Mouse (Mus musculus): ENCODE data around the gene Snx19. TPM values are rescaled to one million over a fixed set of nuclear protein-coding genes. Genes with fewer than 3 reads are reported as not detected.

The Snx19 gene
- polyA plus RNA-seq, 1 experiment from 2014 or later = 23.7 TPM

DNA sequence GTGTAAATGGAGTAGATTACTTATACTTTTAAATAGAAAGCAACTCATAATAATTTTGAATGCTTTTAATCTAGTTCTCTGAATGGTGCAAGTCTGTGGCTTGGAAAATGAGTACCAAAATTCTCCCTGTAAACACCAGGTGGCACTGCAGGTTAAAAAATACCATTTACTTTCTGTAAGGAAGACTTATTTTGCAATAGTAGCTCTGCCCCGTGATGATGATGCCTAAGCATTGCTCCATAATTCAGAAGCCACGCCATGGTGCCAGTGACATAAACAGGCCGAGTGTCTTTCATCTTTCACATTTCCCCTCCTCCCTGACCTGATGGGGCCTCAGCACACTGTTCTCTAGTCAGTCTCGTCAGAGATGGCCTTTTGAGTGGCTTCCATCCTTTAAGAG is 21.6 kb downstream of the Snx19 start:
- Histone ChIP-seq H3K4me1 (replicated peaks) (peaks cover 11% of the 10 kb centered on the region), H3K9me3 (no peaks in the 10 kb centered on the region), H3K27me3 (ENCODE audit: insufficient read depth, poor library complexity, severe bottlenecking) (no peaks in the 10 kb centered on the region), H3K36me3 (peaks cover 78% of the 10 kb centered on the region), H3K4me3 (no peak overlapping the region), H3K27ac (no peak overlapping the region)
- no peak for DNase-seq (ENCODE audit: low spot score)
- WGBS = 48% methylated on average over 4 of the region's 4 CpGs

- 30% methylated on average over 2 of the region's 2 CpGs for WGBS
- H3K36me3 ChIP-seq = peaks cover 68% of the 10 kb centered on the region
- no peaks in the 10 kb centered on the region for H3K27me3 ChIP-seq (ENCODE audit: insufficient read depth, poor library complexity, severe bottlenecking)
- H3K4me1 ChIP-seq (replicated peaks) = peaks cover 11% of the 10 kb centered on the region
- no peak overlapping the region for H3K4me3 ChIP-seq
- DNase-seq (ENCODE audit: low spot score) = no peak
- H3K9me3 ChIP-seq = no peaks in the 10 kb centered on the region
- no peak overlapping the region for H3K27ac ChIP-seq
Observed at GRCm38 (mm10) chr9:30449862-30450261, 23.0 kb downstream of the Snx19 start.

DNA sequence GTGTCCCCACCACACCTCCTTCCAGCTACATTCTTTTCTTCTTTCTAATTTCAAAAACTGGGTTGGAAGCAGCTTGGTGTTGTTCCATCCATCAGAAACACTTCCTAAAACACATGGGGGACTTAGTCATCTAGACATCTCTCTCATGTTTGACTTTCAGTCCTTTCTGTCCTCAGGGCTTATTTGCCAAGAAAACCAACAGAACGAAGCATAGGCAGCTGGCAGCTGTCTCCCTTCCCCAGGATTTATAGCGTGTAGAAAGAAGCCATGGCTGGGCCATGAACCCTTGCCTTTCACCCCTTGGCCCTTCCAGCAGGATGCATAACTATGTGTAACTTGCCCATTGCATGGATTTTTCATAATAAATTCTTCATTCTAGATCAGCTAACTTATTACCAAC is 23.9 kb downstream of the Snx19 start:
- no peak for DNase-seq (ENCODE audit: low spot score)
- H3K27me3 ChIP-seq (ENCODE audit: insufficient read depth, poor library complexity, severe bottlenecking) = no peaks in the 10 kb centered on the region
- WGBS = 81% methylated on average over 2 of the region's 2 CpGs
- H3K4me1 ChIP-seq (replicated peaks) = peaks cover 11% of the 10 kb centered on the region
- no peak overlapping the region for H3K4me3 ChIP-seq
- peaks cover 58% of the 10 kb centered on the region for H3K36me3 ChIP-seq
- H3K9me3 ChIP-seq = no peaks in the 10 kb centered on the region
- H3K27ac ChIP-seq = no peak overlapping the region

- DNase-seq (ENCODE audit: low spot score) = no peak
- peaks cover 7% of the 10 kb centered on the region for H3K4me1 ChIP-seq (replicated peaks)
- H3K4me3 ChIP-seq = no peak overlapping the region
- no peaks in the 10 kb centered on the region for H3K9me3 ChIP-seq
- WGBS = 90% methylated on average over 2 of the region's 2 CpGs
- no peaks in the 10 kb centered on the region for H3K27me3 ChIP-seq (ENCODE audit: insufficient read depth, poor library complexity, severe bottlenecking)
- peaks cover 56% of the 10 kb centered on the region for H3K36me3 ChIP-seq
- no peak overlapping the region for H3K27ac ChIP-seq
Observed at GRCm38 (mm10) chr9:30454527-30454926, 27.6 kb downstream of the Snx19 start.

DNA sequence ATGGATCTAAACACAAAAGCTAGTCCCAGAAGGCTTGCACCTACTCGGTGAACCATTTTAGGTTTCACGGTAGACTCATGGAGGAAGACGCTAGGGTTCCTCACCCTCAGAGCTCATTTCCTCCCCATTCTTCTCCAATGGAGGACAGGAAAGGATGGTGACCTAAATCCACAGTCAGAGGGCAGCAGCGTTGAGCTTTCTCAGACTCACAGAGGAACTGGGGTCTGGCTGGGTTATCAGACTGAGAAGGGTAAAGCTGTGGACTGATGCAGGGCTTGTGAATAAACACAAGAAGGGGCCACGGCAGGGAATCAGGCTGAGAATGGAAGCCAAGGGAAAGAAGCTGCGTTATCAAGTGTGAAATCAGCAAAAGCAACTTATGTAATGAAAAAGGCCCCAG is 29.3 kb downstream of the Snx19 start:
- no peak for DNase-seq (ENCODE audit: low spot score)

DNA sequence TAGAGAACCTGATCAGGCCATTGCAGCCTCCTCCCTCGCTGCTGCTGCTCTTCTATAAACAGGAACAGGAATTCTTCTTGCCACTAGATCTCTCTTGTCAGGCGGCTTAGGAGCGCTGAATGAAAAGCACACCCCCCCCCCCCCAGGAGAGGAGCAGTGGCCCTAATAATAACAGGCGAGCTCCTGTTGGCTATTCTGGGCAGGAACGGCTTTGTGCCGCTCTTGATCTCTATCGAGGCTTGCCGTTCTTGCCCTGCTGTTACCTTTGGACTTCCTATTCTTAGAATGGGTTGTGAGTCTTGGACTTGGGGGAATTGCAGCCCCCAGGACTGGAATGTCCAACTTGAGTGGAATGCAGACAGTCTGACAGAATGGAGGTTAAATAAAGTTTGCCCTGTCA is 33.6 kb downstream of the Snx19 start:
- no peaks in the 10 kb centered on the region for H3K27me3 ChIP-seq (ENCODE audit: insufficient read depth, poor library complexity, severe bottlenecking)
- DNase-seq (ENCODE audit: low spot score) = no peak
- 72% methylated on average over 8 of the region's 8 CpGs for WGBS
- H3K27ac ChIP-seq = no peak overlapping the region
- H3K4me1 ChIP-seq (replicated peaks) = no peaks in the 10 kb centered on the region
- no peak overlapping the region for H3K4me3 ChIP-seq
- peaks cover 68% of the 10 kb centered on the region for H3K36me3 ChIP-seq
- no peaks in the 10 kb centered on the region for H3K9me3 ChIP-seq

More for the DNA sequence above, 29.3 kb downstream of the Snx19 start:
- no peaks in the 10 kb centered on the region for H3K9me3 ChIP-seq
- no peaks in the 10 kb centered on the region for H3K4me1 ChIP-seq (replicated peaks)
- H3K27me3 ChIP-seq (ENCODE audit: insufficient read depth, poor library complexity, severe bottlenecking) = no peaks in the 10 kb centered on the region
- no peak overlapping the region for H3K27ac ChIP-seq
- 84% methylated on average over 6 of the region's 6 CpGs for WGBS
- H3K36me3 ChIP-seq = peaks cover 52% of the 10 kb centered on the region
- H3K4me3 ChIP-seq = no peak overlapping the region

DNA sequence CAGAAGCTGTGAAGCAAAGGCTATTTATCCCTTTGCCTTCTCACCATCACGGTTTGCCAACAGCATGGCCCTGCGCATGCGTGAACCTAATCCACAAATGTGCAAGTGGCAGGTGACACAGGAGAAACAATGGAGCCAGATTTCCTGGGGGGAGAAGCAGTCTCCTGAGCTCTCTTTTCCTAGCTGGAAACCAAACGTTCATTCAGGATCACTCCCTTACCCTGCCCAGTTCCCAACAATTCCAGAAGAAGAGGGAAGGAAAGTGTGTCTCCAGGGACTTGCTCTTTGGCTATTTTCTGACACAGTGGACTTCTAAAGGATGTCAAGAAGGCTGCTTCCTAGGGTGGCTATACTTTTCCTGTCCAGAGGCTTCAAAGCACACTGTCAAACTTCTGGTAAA is 37.8 kb downstream of the Snx19 start:
- H3K4me1 ChIP-seq (replicated peaks) = no peaks in the 10 kb centered on the region
- DNase-seq (ENCODE audit: low spot score) = no peak
- peaks cover 79% of the 10 kb centered on the region for H3K36me3 ChIP-seq

DNA sequence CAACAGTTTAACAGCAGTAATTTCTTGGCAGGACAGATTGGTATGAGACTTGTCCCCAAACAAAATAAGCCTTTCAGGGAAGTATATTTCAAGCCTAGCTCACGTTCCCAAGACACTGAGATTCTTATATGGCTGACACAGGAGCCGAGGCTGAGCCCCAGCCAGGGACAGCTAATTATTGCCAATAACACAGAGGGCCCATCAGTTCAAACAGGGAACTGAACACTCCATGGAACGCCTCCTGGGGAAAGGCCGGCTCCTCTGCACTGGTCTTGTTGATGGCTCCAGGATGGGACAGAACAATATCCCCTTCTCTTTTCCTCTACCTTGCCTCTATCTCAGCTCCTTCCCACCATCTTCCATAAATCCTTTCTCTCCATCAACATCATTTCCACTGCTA is 53.1 kb downstream of the Snx19 start:
- Histone ChIP-seq H3K36me3 (no peaks in the 10 kb centered on the region), H3K4me3 (no peak overlapping the region), H3K9me3 (no peaks in the 10 kb centered on the region), H3K4me1 (replicated peaks) (0 out of 2 replicates have a peak, but pooled peaks cover 5% of the 10 kb centered on the region), H3K27ac (no peak overlapping the region), H3K27me3 (ENCODE audit: insufficient read depth, poor library complexity, severe bottlenecking) (no peaks in the 10 kb centered on the region)
- 74% methylated on average over 4 of the region's 4 CpGs for WGBS
- no peak for DNase-seq (ENCODE audit: low spot score)

More for the DNA sequence above, 37.8 kb downstream of the Snx19 start:
- H3K4me3 ChIP-seq = no peak overlapping the region
- 86% methylated on average over 4 of the region's 4 CpGs for WGBS
- H3K27me3 ChIP-seq (ENCODE audit: insufficient read depth, poor library complexity, severe bottlenecking) = no peaks in the 10 kb centered on the region
- no peaks in the 10 kb centered on the region for H3K9me3 ChIP-seq
- H3K27ac ChIP-seq = no peak overlapping the region

DNA sequence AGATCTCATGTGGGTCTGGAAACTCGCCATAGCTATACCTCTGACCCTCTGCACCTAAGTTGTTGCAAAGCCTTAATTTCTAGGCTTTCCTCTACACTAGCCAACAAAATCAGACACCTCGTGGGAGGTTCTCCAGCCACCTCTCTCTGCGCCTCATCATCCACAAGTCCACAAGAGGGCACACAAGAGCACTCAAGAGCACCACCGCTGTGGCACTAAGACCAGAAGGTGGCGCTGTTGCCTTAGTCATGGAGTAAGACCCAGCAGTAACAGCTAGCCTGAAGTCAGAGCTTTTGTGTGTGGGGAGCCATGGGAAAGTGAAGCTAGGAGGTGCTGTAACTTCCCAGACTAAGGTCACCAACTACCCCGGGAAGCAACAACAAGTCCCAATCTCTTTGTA is 53.6 kb downstream of the Snx19 start:
- H3K27ac ChIP-seq = no peak overlapping the region
- 0 out of 2 replicates have a peak, but pooled peaks cover 5% of the 10 kb centered on the region for H3K4me1 ChIP-seq (replicated peaks)
- 3% methylated on average over 6 of the region's 6 CpGs for WGBS
- H3K27me3 ChIP-seq (ENCODE audit: insufficient read depth, poor library complexity, severe bottlenecking) = no peaks in the 10 kb centered on the region
- H3K9me3 ChIP-seq = no peaks in the 10 kb centered on the region
- H3K4me3 ChIP-seq = no peak overlapping the region
- peak; percentile 93 for DNase-seq (ENCODE audit: low spot score)
- H3K36me3 ChIP-seq = no peaks in the 10 kb centered on the region

DNA sequence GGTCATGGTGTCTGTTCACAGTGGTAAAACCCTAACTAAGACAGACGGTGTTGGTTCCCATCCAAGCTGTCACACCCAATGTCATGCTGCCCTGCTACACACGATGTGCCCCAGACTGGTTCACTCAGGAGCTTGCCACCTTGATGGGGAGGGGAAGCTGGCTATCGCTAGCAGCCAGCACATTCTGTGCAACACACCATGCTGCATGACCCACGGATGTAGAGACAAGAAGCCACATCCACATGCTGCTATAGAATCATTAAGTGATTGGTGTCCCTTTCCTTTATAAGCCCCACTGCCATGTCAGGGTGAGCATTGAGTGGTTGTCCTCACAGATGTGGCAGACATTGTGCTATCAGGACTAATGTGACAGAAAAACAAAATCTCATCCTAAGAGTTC is 55.2 kb downstream of the Snx19 start:
- 0 out of 2 replicates have a peak, but pooled peaks cover 5% of the 10 kb centered on the region for H3K4me1 ChIP-seq (replicated peaks)
- 92% methylated on average over 4 of the region's 4 CpGs for WGBS
- H3K4me3 ChIP-seq = no peak overlapping the region
- H3K27ac ChIP-seq = no peak overlapping the region
- no peaks in the 10 kb centered on the region for H3K9me3 ChIP-seq
- H3K27me3 ChIP-seq (ENCODE audit: insufficient read depth, poor library complexity, severe bottlenecking) = no peaks in the 10 kb centered on the region
- no peaks in the 10 kb centered on the region for H3K36me3 ChIP-seq
- no peak for DNase-seq (ENCODE audit: low spot score)

- Histone ChIP-seq H3K9me3 (no peaks in the 10 kb centered on the region), H3K36me3 (no peaks in the 10 kb centered on the region), H3K4me1 (replicated peaks) (0 out of 2 replicates have a peak, but pooled peaks cover 5% of the 10 kb centered on the region), H3K27me3 (ENCODE audit: insufficient read depth, poor library complexity, severe bottlenecking) (no peaks in the 10 kb centered on the region), H3K27ac (no peak overlapping the region), H3K4me3 (no peak overlapping the region)
- DNase-seq (ENCODE audit: low spot score) = no peak
- WGBS = 92% methylated on average over 3 of the region's 3 CpGs
Observed at GRCm38 (mm10) chr9:30484183-30484582, 57.3 kb downstream of the Snx19 start.

DNA sequence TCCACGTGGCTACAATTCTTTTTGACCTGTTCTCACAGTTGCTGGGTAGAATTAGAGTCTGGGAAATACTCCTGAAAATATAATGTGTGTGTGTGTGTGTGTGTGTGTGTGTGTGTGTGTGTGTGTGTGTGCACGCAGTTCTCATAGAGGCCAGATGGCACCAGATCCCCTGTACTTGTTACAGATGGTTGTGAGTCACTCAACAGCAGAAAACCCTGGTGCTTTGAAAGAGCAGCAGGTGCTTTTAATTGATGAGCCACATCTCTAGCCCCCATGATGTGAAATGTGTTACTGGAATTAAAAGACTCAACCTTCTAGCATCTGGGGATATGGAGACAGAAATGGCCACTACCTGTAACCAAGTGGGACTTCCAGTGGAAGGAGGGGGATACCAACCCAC is 58.3 kb downstream of the Snx19 start:
- no peaks in the 10 kb centered on the region for H3K36me3 ChIP-seq
- H3K9me3 ChIP-seq = no peaks in the 10 kb centered on the region
- H3K27ac ChIP-seq = no peak overlapping the region
- no peaks in the 10 kb centered on the region for H3K27me3 ChIP-seq (ENCODE audit: insufficient read depth, poor library complexity, severe bottlenecking)
- no peak overlapping the region for H3K4me3 ChIP-seq
- 0 out of 2 replicates have a peak, but pooled peaks cover 5% of the 10 kb centered on the region for H3K4me1 ChIP-seq (replicated peaks)
- DNase-seq (ENCODE audit: low spot score) = no peak
- WGBS = 89% methylated on average over 2 of the region's 2 CpGs

GRCm38 (mm10) chr9:30488384-30488783 is 61.5 kb downstream of the Snx19 start:
- 98% methylated on average over 1 of the region's 1 CpGs for WGBS
- no peak overlapping the region for H3K4me3 ChIP-seq
- H3K27ac ChIP-seq = no peak overlapping the region
- H3K36me3 ChIP-seq = no peaks in the 10 kb centered on the region
- no peak for DNase-seq (ENCODE audit: low spot score)
- no peaks in the 10 kb centered on the region for H3K27me3 ChIP-seq (ENCODE audit: insufficient read depth, poor library complexity, severe bottlenecking)
- no peaks in the 10 kb centered on the region for H3K4me1 ChIP-seq (replicated peaks)
- H3K9me3 ChIP-seq = no peaks in the 10 kb centered on the region

- H3K27ac ChIP-seq = no peak overlapping the region
- H3K36me3 ChIP-seq = no peaks in the 10 kb centered on the region
- no peaks in the 10 kb centered on the region for H3K9me3 ChIP-seq
- H3K4me3 ChIP-seq = no peak overlapping the region
- no peaks in the 10 kb centered on the region for H3K4me1 ChIP-seq (replicated peaks)
- DNase-seq (ENCODE audit: low spot score) = no peak
- WGBS = 94% methylated on average over 2 of the region's 2 CpGs
- no peaks in the 10 kb centered on the region for H3K27me3 ChIP-seq (ENCODE audit: insufficient read depth, poor library complexity, severe bottlenecking)
Observed at GRCm38 (mm10) chr9:30494446-30494845, 67.5 kb downstream of the Snx19 start.

Data from hindbrain, embryonic 10.5 days (tissue).